Mouse (Mus musculus): ENCODE results near the gene Mcl1. TPM values are rescaled to one million over a fixed set of nuclear protein-coding genes. Genes with fewer than 3 reads are reported as not detected.
"Not testable (repeated sequence)": the region's sequence is repeated elsewhere in the genome, so short reads cannot be mapped to it uniquely, and the experiment has no call there.

Gene Mcl1
- total and polyA plus RNA-seq, 2 experiments: 39.4 to 57.5 TPM

DNA sequence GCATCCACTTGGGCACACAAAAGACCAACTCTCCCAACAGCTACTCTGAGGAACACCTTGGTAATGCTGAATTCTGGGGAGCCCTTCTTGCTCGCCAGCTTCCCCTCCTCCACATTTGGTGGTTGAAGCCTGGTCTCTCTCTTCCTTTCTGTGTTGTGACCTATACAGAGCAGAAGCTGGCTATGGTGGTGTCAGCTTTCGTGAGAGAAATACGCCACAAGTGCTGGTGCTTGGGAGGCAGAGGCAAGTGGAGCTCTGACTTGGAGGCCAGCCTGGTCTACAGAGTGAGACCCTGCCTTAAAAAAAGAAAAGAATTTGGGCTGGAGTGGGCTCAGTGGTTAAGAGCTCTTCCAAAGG, 10.7 kb downstream of the Mcl1 start:
- H3K4me1 ChIP-seq (ENCODE audit: control insufficient read depth, insufficient read depth, low read length): peaks cover 65% of the 10 kb centered on the region
- no peak for TF ChIP-seq POLR2A (IDR thresholded peaks at IDR 0.05; ENCODE audit: extremely low read depth, insufficient read depth, low read length)
- TF ChIP-seq CTCF (IDR thresholded peaks at IDR 0.05; ENCODE audit: low read depth, low read length): no peak
- H3K4me3 ChIP-seq (ENCODE audit: insufficient read depth, low read depth, low read length): no peak overlapping the region
- DNase-seq (ENCODE audit: extremely low read depth, low read depth, low spot score): no peak
- peaks cover 8% of the 10 kb centered on the region for H3K36me3 ChIP-seq (ENCODE audit: control insufficient read depth, insufficient read depth, low read length)
- H3K27me3 ChIP-seq (ENCODE audit: control insufficient read depth, insufficient read depth, low read length): no peaks in the 10 kb centered on the region
- peak overlapping the region; percentile 88 for H3K27ac ChIP-seq (replicated peaks; ENCODE audit: insufficient read depth, low read depth, low read length)
- 85% methylated on average over 3 of the region's 3 CpGs for WGBS
- H3K79me2 ChIP-seq (ENCODE audit: control insufficient read depth, insufficient read depth, low read length): peaks cover 2% of the 10 kb centered on the region; the same call in 1 of the 2 replicates
- peak overlapping the region; percentile 2; the same call in 1 of the 2 replicates for H3K9ac ChIP-seq (ENCODE audit: low read depth, low read length)

DNA sequence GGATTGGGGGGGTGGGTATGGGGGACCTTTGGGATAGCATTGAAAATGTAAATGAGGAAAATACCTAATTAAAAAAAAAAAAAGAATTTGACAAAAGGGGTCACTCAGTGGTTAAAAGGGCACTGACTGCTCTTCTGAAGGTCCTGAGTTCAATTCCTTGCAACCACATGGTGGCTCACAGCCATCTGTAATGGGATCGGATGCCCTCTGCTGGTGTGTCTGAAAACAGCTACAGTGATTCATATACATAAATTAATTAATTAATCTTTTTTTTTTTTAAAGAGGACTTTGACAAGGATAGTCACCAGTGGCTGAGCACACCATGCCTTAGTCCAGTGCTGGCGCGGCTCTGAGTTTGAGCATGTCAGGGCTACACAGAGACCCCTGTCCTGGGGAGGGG, 11.8 kb downstream of the Mcl1 start:
- H3K27ac ChIP-seq (replicated peaks; ENCODE audit: insufficient read depth, low read depth, low read length); H3K79me2 ChIP-seq (ENCODE audit: control insufficient read depth, insufficient read depth, low read length); H3K36me3 ChIP-seq (ENCODE audit: control insufficient read depth, insufficient read depth, low read length); H3K4me3 ChIP-seq (ENCODE audit: insufficient read depth, low read depth, low read length); DNase-seq (ENCODE audit: extremely low read depth, low read depth, low spot score); H3K27me3 ChIP-seq (ENCODE audit: control insufficient read depth, insufficient read depth, low read length); H3K9ac ChIP-seq (ENCODE audit: low read depth, low read length): not testable (repeated sequence)
- 94% methylated on average over 3 of the region's 3 CpGs for WGBS
- TF ChIP-seq CTCF (IDR thresholded peaks at IDR 0.05; ENCODE audit: low read depth, low read length): peak; percentile 7; the same call in 1 of the 2 replicates
- H3K4me1 ChIP-seq (ENCODE audit: control insufficient read depth, insufficient read depth, low read length): peaks cover 61% of the 10 kb centered on the region

DNA sequence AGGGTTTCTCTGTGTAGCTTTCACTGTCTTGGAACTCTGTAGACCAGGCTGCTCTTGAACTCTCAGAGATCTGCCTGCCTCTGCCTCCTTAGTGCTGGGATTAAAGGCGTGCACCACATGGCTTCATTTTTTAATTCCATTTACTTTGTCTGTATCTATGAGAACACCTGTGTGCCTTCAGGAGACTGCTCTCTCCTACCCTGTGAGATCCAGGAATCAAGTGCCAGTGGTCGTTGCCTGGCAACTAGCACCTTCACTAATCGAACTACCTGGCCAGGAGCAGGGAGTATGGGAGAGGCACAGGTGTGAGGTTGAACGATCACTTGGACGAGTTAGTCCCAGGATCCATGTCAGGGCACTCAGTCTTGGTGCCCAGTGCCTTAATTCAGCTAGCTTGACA, 12.6 kb downstream of the Mcl1 start:
- Histone ChIP-seq H3K4me1 (ENCODE audit: control insufficient read depth, insufficient read depth, low read length) (peaks cover 59% of the 10 kb centered on the region), H3K79me2 (ENCODE audit: control insufficient read depth, insufficient read depth, low read length) (peaks cover 2% of the 10 kb centered on the region; the same call in 1 of the 2 replicates), H3K4me3 (ENCODE audit: insufficient read depth, low read depth, low read length) (no peak overlapping the region), H3K9ac (ENCODE audit: low read depth, low read length) (no peak overlapping the region), H3K27me3 (ENCODE audit: control insufficient read depth, insufficient read depth, low read length) (no peaks in the 10 kb centered on the region), H3K36me3 (ENCODE audit: control insufficient read depth, insufficient read depth, low read length) (no peaks in the 10 kb centered on the region), H3K27ac (replicated peaks; ENCODE audit: insufficient read depth, low read depth, low read length) (no peak overlapping the region)
- no peak for DNase-seq (ENCODE audit: extremely low read depth, low read depth, low spot score)
- TF ChIP-seq CTCF (IDR thresholded peaks at IDR 0.05; ENCODE audit: low read depth, low read length): no peak
- no peak for TF ChIP-seq POLR2A (IDR thresholded peaks at IDR 0.05; ENCODE audit: extremely low read depth, insufficient read depth, low read length)
- 83% methylated on average over 5 of the region's 5 CpGs for WGBS

DNA sequence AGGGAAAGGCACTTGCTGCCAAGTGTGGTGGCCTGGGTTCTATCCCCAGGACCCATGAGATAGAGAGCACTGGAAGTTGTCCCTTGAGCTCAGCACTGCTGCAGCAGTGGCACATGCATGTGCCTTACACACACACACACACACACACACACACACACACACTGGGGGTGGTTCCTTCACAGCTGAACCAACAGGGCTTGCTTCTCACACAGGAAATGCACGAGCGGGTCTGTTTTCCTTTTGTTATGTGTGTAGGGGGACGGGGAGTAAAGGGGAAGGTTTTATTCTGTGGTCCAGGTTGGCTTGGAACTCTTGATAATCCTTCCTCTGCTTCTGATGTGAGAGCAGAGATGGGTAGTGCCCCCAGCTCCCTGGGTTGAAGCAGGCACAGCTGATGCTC, 13.9 kb downstream of the Mcl1 start:
- H3K27ac ChIP-seq (replicated peaks; ENCODE audit: insufficient read depth, low read depth, low read length): peak overlapping the region; percentile 96
- H3K9ac ChIP-seq (ENCODE audit: low read depth, low read length): peak overlapping the region; percentile 30; the same call in 1 of the 2 replicates
- DNase-seq (ENCODE audit: extremely low read depth, low read depth, low spot score): no peak
- H3K27me3 ChIP-seq (ENCODE audit: control insufficient read depth, insufficient read depth, low read length): no peaks in the 10 kb centered on the region
- peaks cover 51% of the 10 kb centered on the region for H3K4me1 ChIP-seq (ENCODE audit: control insufficient read depth, insufficient read depth, low read length)
- H3K79me2 ChIP-seq (ENCODE audit: control insufficient read depth, insufficient read depth, low read length): peaks cover 2% of the 10 kb centered on the region; the same call in 1 of the 2 replicates
- H3K4me3 ChIP-seq (ENCODE audit: insufficient read depth, low read depth, low read length): no peak overlapping the region
- no peak for TF ChIP-seq CTCF (IDR thresholded peaks at IDR 0.05; ENCODE audit: low read depth, low read length)
- TF ChIP-seq POLR2A (IDR thresholded peaks at IDR 0.05; ENCODE audit: extremely low read depth, insufficient read depth, low read length): no peak
- H3K36me3 ChIP-seq (ENCODE audit: control insufficient read depth, insufficient read depth, low read length): no peaks in the 10 kb centered on the region
- 68% methylated on average over 3 of the region's 3 CpGs for WGBS

DNA sequence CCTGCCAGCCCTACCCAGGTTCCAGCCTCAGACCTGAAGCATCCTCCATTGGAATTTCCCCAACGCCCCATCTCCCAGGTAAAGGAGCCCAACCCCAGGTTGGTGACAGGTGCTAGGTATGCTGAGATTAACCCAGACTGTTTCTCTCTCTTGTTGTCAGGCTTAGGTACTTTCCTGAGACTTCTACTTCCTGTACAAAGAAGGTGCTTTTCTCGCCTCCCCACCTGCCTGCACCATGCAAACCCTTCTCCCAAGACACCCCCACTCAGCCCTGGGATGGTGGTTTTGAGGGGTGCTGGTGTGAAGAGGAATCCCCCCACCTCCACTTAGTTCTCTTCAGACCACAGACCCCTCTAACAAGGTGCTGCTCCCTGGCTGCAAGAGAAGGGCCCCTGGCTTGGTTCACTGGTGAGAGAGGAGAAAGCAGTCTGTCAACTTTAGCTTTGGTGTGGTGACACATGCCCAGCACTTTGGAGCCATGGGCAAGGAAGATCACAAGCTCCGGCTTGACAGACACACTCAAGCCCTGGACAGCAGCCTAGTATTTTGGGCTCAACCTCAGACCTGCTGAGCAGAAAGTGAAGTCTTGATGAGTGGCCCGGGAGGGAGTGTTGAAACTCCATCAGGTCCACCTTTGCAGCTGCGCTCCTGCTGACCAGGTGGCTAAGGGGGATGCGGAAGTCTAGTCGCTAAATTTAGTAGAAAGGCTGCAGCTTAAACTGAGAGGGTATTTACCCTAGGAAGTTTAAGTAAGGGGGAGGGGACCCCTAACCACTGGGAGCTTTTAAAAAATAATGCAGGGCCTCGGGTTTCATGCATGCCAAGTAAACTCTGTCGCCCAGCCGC, 14.5 kb downstream of the Mcl1 start:
- peaks cover 44% of the 10 kb centered on the region for H3K4me1 ChIP-seq (ENCODE audit: control insufficient read depth, insufficient read depth, low read length)
- peak overlapping the region; percentile 96 for H3K27ac ChIP-seq (replicated peaks; ENCODE audit: insufficient read depth, low read depth, low read length)
- H3K4me3 ChIP-seq (ENCODE audit: insufficient read depth, low read depth, low read length): no peak overlapping the region
- peak; percentile 72 for DNase-seq (ENCODE audit: extremely low read depth, low read depth, low spot score)
- peak overlapping the region; percentile 61; the same call in 1 of the 2 replicates for H3K9ac ChIP-seq (ENCODE audit: low read depth, low read length)
- H3K27me3 ChIP-seq (ENCODE audit: control insufficient read depth, insufficient read depth, low read length): no peaks in the 10 kb centered on the region
- H3K36me3 ChIP-seq (ENCODE audit: control insufficient read depth, insufficient read depth, low read length): no peaks in the 10 kb centered on the region
- 53% methylated on average over 10 of the region's 10 CpGs for WGBS
- no peak for TF ChIP-seq CTCF (IDR thresholded peaks at IDR 0.05; ENCODE audit: low read depth, low read length)
- TF ChIP-seq POLR2A (IDR thresholded peaks at IDR 0.05; ENCODE audit: extremely low read depth, insufficient read depth, low read length): no peak
- H3K79me2 ChIP-seq (ENCODE audit: control insufficient read depth, insufficient read depth, low read length): peaks cover 2% of the 10 kb centered on the region; the same call in 1 of the 2 replicates

DNA sequence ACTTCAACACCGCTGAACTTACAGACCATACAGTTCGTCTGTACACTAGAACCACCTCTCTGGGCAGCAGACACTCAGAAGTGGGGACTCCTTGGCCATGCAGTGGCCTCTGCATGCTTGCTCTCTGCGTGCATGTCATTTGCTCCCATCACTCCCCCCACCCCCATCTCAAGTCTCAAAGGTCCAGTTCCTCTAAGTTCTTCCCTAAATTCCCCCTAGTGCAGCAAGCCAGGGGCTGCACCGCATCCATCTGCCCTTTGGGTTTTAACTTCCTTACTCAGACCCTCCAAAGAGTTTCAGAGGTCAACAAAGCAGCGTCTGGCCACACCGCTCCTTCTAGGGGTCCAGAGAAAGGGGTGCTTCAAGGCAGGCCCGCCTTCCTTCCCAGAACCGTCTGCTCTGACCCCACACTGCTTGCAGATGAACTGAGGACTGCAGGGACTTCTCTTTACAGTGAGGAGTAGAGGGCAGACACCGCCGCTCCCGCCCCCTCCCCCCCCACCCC, 15.2 kb downstream of the Mcl1 start:
- peaks cover 38% of the 10 kb centered on the region for H3K4me1 ChIP-seq (ENCODE audit: control insufficient read depth, insufficient read depth, low read length)
- no peaks in the 10 kb centered on the region for H3K36me3 ChIP-seq (ENCODE audit: control insufficient read depth, insufficient read depth, low read length)
- peaks cover 2% of the 10 kb centered on the region; the same call in 1 of the 2 replicates for H3K79me2 ChIP-seq (ENCODE audit: control insufficient read depth, insufficient read depth, low read length)
- no peaks in the 10 kb centered on the region for H3K27me3 ChIP-seq (ENCODE audit: control insufficient read depth, insufficient read depth, low read length)
- peak; percentile 34 for DNase-seq (ENCODE audit: extremely low read depth, low read depth, low spot score)
- no peak overlapping the region for H3K4me3 ChIP-seq (ENCODE audit: insufficient read depth, low read depth, low read length)
- WGBS: 45% methylated on average over 11 of the region's 11 CpGs
- peak overlapping the region; percentile 96 for H3K27ac ChIP-seq (replicated peaks; ENCODE audit: insufficient read depth, low read depth, low read length)
- peak overlapping the region; percentile 61 for H3K9ac ChIP-seq (ENCODE audit: low read depth, low read length)
- TF ChIP-seq CTCF (IDR thresholded peaks at IDR 0.05; ENCODE audit: low read depth, low read length) (no peak), POLR2A (IDR thresholded peaks at IDR 0.05; ENCODE audit: extremely low read depth, insufficient read depth, low read length) (no peak)

Measured in liver, adult 2 months (tissue).